Mouse (Mus musculus): Measurements from ENCODE around the gene Ciz1. TPM values are rescaled to one million over a fixed set of nuclear protein-coding genes. Genes with fewer than 3 reads are reported as not detected.

Ciz1 gene
- polyA plus RNA-seq, 1 experiment from 2014 or later, result 50.7 TPM

GRCm38 (mm10) chr2:32318709-32319585, 33.2 kb upstream of the Ciz1 start:
- Histone ChIP-seq H3K9ac (ENCODE audit: low read length) (peak overlapping the region; percentile 82), H3K4me2 (ENCODE audit: low read depth, low read length) (peak overlapping the region; percentile 69), H3K36me3 (ENCODE audit: control insufficient read depth, insufficient read depth, low read length) (no peaks in the 10 kb centered on the region), H3K27ac (ENCODE audit: low read length) (peak overlapping the region; percentile 98), H3K9me3 (ENCODE audit: control insufficient read depth, low read length) (no peaks in the 10 kb centered on the region), H3K4me1 (replicated peaks; ENCODE audit: control insufficient read depth, insufficient read depth, low read length) (peaks cover 52% of the 10 kb centered on the region), H3K27me3 (ENCODE audit: control insufficient read depth, insufficient read depth, low read depth, low read length) (no peaks in the 10 kb centered on the region), H3K4me3 (ENCODE audit: low read length) (peak overlapping the region; percentile 54)
- no peak for ATAC-seq (ENCODE audit: low read depth)
- 52% methylated on average over 14 of the region's 14 CpGs for WGBS

GRCm38 (mm10) chr2:32319586-32320580, 32.2 kb upstream of the Ciz1 start:
- peak overlapping the region; percentile 98 for H3K27ac ChIP-seq (ENCODE audit: low read length)
- no peaks in the 10 kb centered on the region for H3K27me3 ChIP-seq (ENCODE audit: control insufficient read depth, insufficient read depth, low read depth, low read length)
- peak overlapping the region; percentile 19 for H3K4me3 ChIP-seq (ENCODE audit: low read length)
- H3K36me3 ChIP-seq (ENCODE audit: control insufficient read depth, insufficient read depth, low read length), result no peaks in the 10 kb centered on the region
- peak; percentile 47 for ATAC-seq (ENCODE audit: low read depth)
- 35% methylated on average over 9 of the region's 9 CpGs for WGBS
- H3K9me3 ChIP-seq (ENCODE audit: control insufficient read depth, low read length), result no peaks in the 10 kb centered on the region
- peaks cover 52% of the 10 kb centered on the region for H3K4me1 ChIP-seq (replicated peaks; ENCODE audit: control insufficient read depth, insufficient read depth, low read length)
- H3K4me2 ChIP-seq (ENCODE audit: low read depth, low read length), result peak overlapping the region; percentile 69
- H3K9ac ChIP-seq (ENCODE audit: low read length), result peak overlapping the region; percentile 28; the same call in 1 of the 2 replicates

GRCm38 (mm10) chr2:32320721-32321120, 31.4 kb upstream of the Ciz1 start:
- peaks cover 55% of the 10 kb centered on the region for H3K4me1 ChIP-seq (replicated peaks; ENCODE audit: control insufficient read depth, insufficient read depth, low read length)
- no peak overlapping the region for H3K9ac ChIP-seq (ENCODE audit: low read length)
- no peaks in the 10 kb centered on the region for H3K27me3 ChIP-seq (ENCODE audit: control insufficient read depth, insufficient read depth, low read depth, low read length)
- no peak overlapping the region for H3K4me2 ChIP-seq (ENCODE audit: low read depth, low read length)
- no peaks in the 10 kb centered on the region for H3K9me3 ChIP-seq (ENCODE audit: control insufficient read depth, low read length)
- no peak overlapping the region; the same call in 1 of the 2 replicates for H3K27ac ChIP-seq (ENCODE audit: low read length)
- WGBS, result 64% methylated on average over 11 of the region's 11 CpGs
- H3K4me3 ChIP-seq (ENCODE audit: low read length), result no peak overlapping the region
- no peaks in the 10 kb centered on the region for H3K36me3 ChIP-seq (ENCODE audit: control insufficient read depth, insufficient read depth, low read length)
- no peak for ATAC-seq (ENCODE audit: low read depth)

GRCm38 (mm10) chr2:32321591-32322298, 30.4 kb upstream of the Ciz1 start:
- H3K9ac ChIP-seq (ENCODE audit: low read length), result 0 out of 2 replicates have a peak overlapping the region, but pooled peaks have one; percentile 5
- no peaks in the 10 kb centered on the region for H3K36me3 ChIP-seq (ENCODE audit: control insufficient read depth, insufficient read depth, low read length)
- WGBS, result 68% methylated on average over 9 of the region's 9 CpGs
- H3K27me3 ChIP-seq (ENCODE audit: control insufficient read depth, insufficient read depth, low read depth, low read length), result no peaks in the 10 kb centered on the region
- no peaks in the 10 kb centered on the region for H3K9me3 ChIP-seq (ENCODE audit: control insufficient read depth, low read length)
- no peak for ATAC-seq (ENCODE audit: low read depth)
- H3K4me1 ChIP-seq (replicated peaks; ENCODE audit: control insufficient read depth, insufficient read depth, low read length), result peaks cover 45% of the 10 kb centered on the region
- no peak overlapping the region for H3K4me2 ChIP-seq (ENCODE audit: low read depth, low read length)
- no peak overlapping the region for H3K4me3 ChIP-seq (ENCODE audit: low read length)
- no peak overlapping the region for H3K27ac ChIP-seq (ENCODE audit: low read length)

- no peak overlapping the region for H3K4me2 ChIP-seq (ENCODE audit: low read depth, low read length)
- H3K4me1 ChIP-seq (replicated peaks; ENCODE audit: control insufficient read depth, insufficient read depth, low read length), result peaks cover 32% of the 10 kb centered on the region
- no peak overlapping the region for H3K27ac ChIP-seq (ENCODE audit: low read length)
- H3K4me3 ChIP-seq (ENCODE audit: low read length), result no peak overlapping the region
- H3K9ac ChIP-seq (ENCODE audit: low read length), result no peak overlapping the region
- 73% methylated on average over 7 of the region's 7 CpGs for WGBS
- no peaks in the 10 kb centered on the region for H3K9me3 ChIP-seq (ENCODE audit: control insufficient read depth, low read length)
- H3K36me3 ChIP-seq (ENCODE audit: control insufficient read depth, insufficient read depth, low read length), result no peaks in the 10 kb centered on the region
- ATAC-seq (ENCODE audit: low read depth), result no peak
- H3K27me3 ChIP-seq (ENCODE audit: control insufficient read depth, insufficient read depth, low read depth, low read length), result no peaks in the 10 kb centered on the region
Measured at GRCm38 (mm10) chr2:32322754-32323741, 29.1 kb upstream of the Ciz1 start.

- Histone ChIP-seq H3K36me3 (ENCODE audit: control insufficient read depth, insufficient read depth, low read length) (no peaks in the 10 kb centered on the region), H3K9me3 (ENCODE audit: control insufficient read depth, low read length) (no peaks in the 10 kb centered on the region), H3K27me3 (ENCODE audit: control insufficient read depth, insufficient read depth, low read depth, low read length) (no peaks in the 10 kb centered on the region), H3K9ac (ENCODE audit: low read length) (no peak overlapping the region), H3K4me3 (ENCODE audit: low read length) (no peak overlapping the region), H3K4me1 (replicated peaks; ENCODE audit: control insufficient read depth, insufficient read depth, low read length) (peaks cover 25% of the 10 kb centered on the region), H3K27ac (ENCODE audit: low read length) (no peak overlapping the region), H3K4me2 (ENCODE audit: low read depth, low read length) (no peak overlapping the region)
- 56% methylated on average over 4 of the region's 4 CpGs for WGBS
- ATAC-seq (ENCODE audit: low read depth), result no peak
Measured at GRCm38 (mm10) chr2:32324322-32324721, 27.8 kb upstream of the Ciz1 start.

- no peak overlapping the region for H3K4me3 ChIP-seq (ENCODE audit: low read length)
- WGBS, result 29% methylated on average over 7 of the region's 7 CpGs
- H3K27ac ChIP-seq (ENCODE audit: low read length), result 0 out of 2 replicates have a peak overlapping the region, but pooled peaks have one; percentile 24
- H3K4me1 ChIP-seq (replicated peaks; ENCODE audit: control insufficient read depth, insufficient read depth, low read length), result peaks cover 15% of the 10 kb centered on the region
- no peaks in the 10 kb centered on the region for H3K9me3 ChIP-seq (ENCODE audit: control insufficient read depth, low read length)
- no peaks in the 10 kb centered on the region for H3K36me3 ChIP-seq (ENCODE audit: control insufficient read depth, insufficient read depth, low read length)
- peak; percentile 29 for ATAC-seq (ENCODE audit: low read depth)
- H3K27me3 ChIP-seq (ENCODE audit: control insufficient read depth, insufficient read depth, low read depth, low read length), result no peaks in the 10 kb centered on the region
- no peak overlapping the region for H3K4me2 ChIP-seq (ENCODE audit: low read depth, low read length)
- H3K9ac ChIP-seq (ENCODE audit: low read length), result no peak overlapping the region
Measured at GRCm38 (mm10) chr2:32325342-32325741, 26.8 kb upstream of the Ciz1 start.

- WGBS, result 57% methylated on average over 4 of the region's 4 CpGs
- no peak overlapping the region for H3K9ac ChIP-seq (ENCODE audit: low read length)
- H3K27ac ChIP-seq (ENCODE audit: low read length), result no peak overlapping the region
- H3K4me3 ChIP-seq (ENCODE audit: low read length), result no peak overlapping the region
- H3K4me2 ChIP-seq (ENCODE audit: low read depth, low read length), result no peak overlapping the region
- no peaks in the 10 kb centered on the region for H3K27me3 ChIP-seq (ENCODE audit: control insufficient read depth, insufficient read depth, low read depth, low read length)
- H3K9me3 ChIP-seq (ENCODE audit: control insufficient read depth, low read length), result no peaks in the 10 kb centered on the region
- H3K4me1 ChIP-seq (replicated peaks; ENCODE audit: control insufficient read depth, insufficient read depth, low read length), result peaks cover 10% of the 10 kb centered on the region
- H3K36me3 ChIP-seq (ENCODE audit: control insufficient read depth, insufficient read depth, low read length), result no peaks in the 10 kb centered on the region
- ATAC-seq (ENCODE audit: low read depth), result no peak
Measured at GRCm38 (mm10) chr2:32327200-32327599, 24.9 kb upstream of the Ciz1 start.

All from lung, embryonic 16.5 days (tissue).